ENCODE assay signal across 9 mouse cellular contexts in genomic region chr3:40532256-40532655, GRCm38 (mm10). TPM values are rescaled to one million over a fixed set of nuclear protein-coding genes. Genes with fewer than 3 reads are reported as not detected.
DNase-seq lines count a peak whose midpoint lies in the region; ATAC-seq and TF ChIP-seq lines count a peak whose summit lies in the region.
"Had no signal": no experiment of that assay in that cellular context is flagged by ENCODE, and none has a peak within 500 bp of the region (broad histone marks: within the 10 kb centered on the region; RNA-seq: fewer than 3 reads in every experiment).

No protein-coding gene starts in this region.

- H3K4me1 ChIP-seq in lung, embryonic 16.5 days (replicated peaks; ENCODE audit: control insufficient read depth, insufficient read depth, low read length) = peaks cover 14% of the 10 kb centered on the region
- H3K4me1 ChIP-seq in heart, embryonic 16.5 days (ENCODE audit: control insufficient read depth, insufficient read depth, low read length) = peaks cover 23% of the 10 kb centered on the region
- H3K4me1 ChIP-seq in limb, embryonic 14.5 days (ENCODE audit: control insufficient read depth, insufficient read depth, low read length) = peaks cover 20% of the 10 kb centered on the region
- H3K4me1 ChIP-seq in stomach, embryonic 14.5 days (ENCODE audit: control insufficient read depth, insufficient read depth, low read length) = no peaks in the 10 kb centered on the region; the same call in 1 of the 2 replicates

- no peak for TF ChIP-seq POLR2A in limb, embryonic 14.5 days (IDR thresholded peaks at IDR 0.05; ENCODE audit: borderline replicate concordance, extremely low read depth, insufficient read depth, insufficient read length)

- H3K27me3 ChIP-seq in lung, embryonic 16.5 days (ENCODE audit: control insufficient read depth, insufficient read depth, low read depth, low read length) = peaks cover 15% of the 10 kb centered on the region
- peaks cover 12% of the 10 kb centered on the region for H3K27me3 ChIP-seq in heart, embryonic 16.5 days (ENCODE audit: control insufficient read depth, insufficient read depth, low read length)
- H3K27me3 ChIP-seq in limb, embryonic 14.5 days (ENCODE audit: control insufficient read depth, insufficient read depth, low read length) = peaks cover 28% of the 10 kb centered on the region
- H3K27me3 ChIP-seq in stomach, embryonic 14.5 days (ENCODE audit: control insufficient read depth, insufficient read depth, low read length) = no peaks in the 10 kb centered on the region

- H3K36me3 ChIP-seq in lung, embryonic 16.5 days (ENCODE audit: control insufficient read depth, insufficient read depth, low read length) = no peaks in the 10 kb centered on the region
- no peaks in the 10 kb centered on the region for H3K36me3 ChIP-seq in heart, embryonic 16.5 days (ENCODE audit: control insufficient read depth, insufficient read depth)
- no peaks in the 10 kb centered on the region for H3K36me3 ChIP-seq in limb, embryonic 14.5 days (ENCODE audit: control insufficient read depth, insufficient read depth, low read length)
- H3K36me3 ChIP-seq in stomach, embryonic 14.5 days (ENCODE audit: control insufficient read depth, insufficient read depth, low read length) = no peaks in the 10 kb centered on the region

- ATAC-seq in lung, embryonic 16.5 days (ENCODE audit: low read depth) = no peak
- no peak for ATAC-seq in heart, embryonic 16.5 days (replicated peaks; ENCODE audit: extremely low read depth, insufficient read depth, low FRiP score)
- no peak for ATAC-seq in limb, embryonic 14.5 days (ENCODE audit: low FRiP score, low read depth)
- no peak for ATAC-seq in stomach, embryonic 14.5 days (ENCODE audit: insufficient number of reproducible peaks, insufficient read depth, low FRiP score, low read depth)

- WGBS in lung, embryonic 16.5 days = 20% methylated on average over 11 of the region's 11 CpGs
- WGBS in heart, embryonic 16.5 days = 32% methylated on average over 11 of the region's 11 CpGs
- WGBS in limb, embryonic 14.5 days = 7% methylated on average over 11 of the region's 11 CpGs
- WGBS in stomach, embryonic 14.5 days = 13% methylated on average over 11 of the region's 11 CpGs

- peak overlapping the region; percentile 60; the same call in 1 of the 2 replicates for H3K9ac ChIP-seq in lung, embryonic 16.5 days (ENCODE audit: low read length)
- H3K9ac ChIP-seq in heart, embryonic 16.5 days (ENCODE audit: low read length) = peak overlapping the region; percentile 72; the same call in 1 of the 2 replicates
- H3K9ac ChIP-seq in limb, embryonic 14.5 days (ENCODE audit: low read depth, low read length, severe bottlenecking) = peak overlapping the region; percentile 62; the same call in 1 of the 2 replicates
- H3K9ac ChIP-seq in stomach, embryonic 14.5 days (replicated peaks; ENCODE audit: low read depth, low read length) = no peak overlapping the region

- H3K27ac ChIP-seq in lung, embryonic 16.5 days (ENCODE audit: low read length) = no peak overlapping the region
- no peak overlapping the region for H3K27ac ChIP-seq in heart, embryonic 16.5 days (ENCODE audit: low read length)
- H3K27ac ChIP-seq in limb, embryonic 14.5 days (replicated peaks; ENCODE audit: low read depth, low read length) = no peak overlapping the region
- no peak overlapping the region for H3K27ac ChIP-seq in stomach, embryonic 14.5 days (ENCODE audit: low read length)

- H3K4me3 ChIP-seq in lung, embryonic 16.5 days (ENCODE audit: low read length) = peak overlapping the region; percentile 60
- H3K4me3 ChIP-seq in heart, embryonic 16.5 days (ENCODE audit: low read length) = peak overlapping the region; percentile 70
- H3K4me3 ChIP-seq in limb, embryonic 14.5 days (replicated peaks; ENCODE audit: low read length) = peak overlapping the region; percentile 55
- peak overlapping the region; percentile 47; the same call in 1 of the 2 replicates for H3K4me3 ChIP-seq in stomach, embryonic 14.5 days (ENCODE audit: low read depth, low read length)

- H3K4me2 ChIP-seq in lung, embryonic 16.5 days (ENCODE audit: low read depth, low read length) = peak overlapping the region; percentile 99
- peak overlapping the region; percentile 99 for H3K4me2 ChIP-seq in heart, embryonic 16.5 days (ENCODE audit: low read depth, low read length)
- H3K4me2 ChIP-seq in limb, embryonic 14.5 days (replicated peaks; ENCODE audit: low read depth, low read length, severe bottlenecking) = peak overlapping the region; percentile 99
- peak overlapping the region; percentile 100 for H3K4me2 ChIP-seq in stomach, embryonic 14.5 days (replicated peaks; ENCODE audit: low read depth, low read length)

- no peaks in the 10 kb centered on the region for H3K9me3 ChIP-seq in lung, embryonic 16.5 days (ENCODE audit: control insufficient read depth, low read length)
- H3K9me3 ChIP-seq in heart, embryonic 16.5 days (replicated peaks; ENCODE audit: control insufficient read depth, low read length) = peaks cover 3% of the 10 kb centered on the region; the same call in 1 of the 2 replicates
- H3K9me3 ChIP-seq in limb, embryonic 14.5 days (ENCODE audit: control insufficient read depth, low read length) = no peaks in the 10 kb centered on the region
- no peaks in the 10 kb centered on the region for H3K9me3 ChIP-seq in stomach, embryonic 14.5 days (ENCODE audit: control insufficient read depth, low read depth, low read length)

- intact Hi-C loops in left cerebral cortex, postnatal 14 days (cut with DNase I) = no loop called here

- no peak for DNase-seq in lung, postnatal 4 days
- no peak for DNase-seq in limb, embryonic 14.5 days (ENCODE audit: low spot score)
- DNase-seq in right cerebral cortex, adult 2 months (ENCODE audit: low spot score in 2 of 2) = no peak
- DNase-seq in yolk sac, embryonic 10.5 days (ENCODE audit: low spot score) = no peak
- no peak for DNase-seq in left cerebral cortex, postnatal 14 days (ENCODE audit: low spot score in 2 of 2)
- DNase-seq: kidney, adult 9 months had no signal

RNA-seq across cellular contexts. Expression of gene Intu, which starts 1.2 kb away (rescaled TPM):
- polyA plus RNA-seq in lung, embryonic 16.5 days (2015; fragmentation: Nextera tagmentation; extraction: Ambion mirVana) = 3.1 and 3.4 TPM in 2 replicates
- polyA plus RNA-seq in heart, embryonic 16.5 days (2015; fragmentation: Nextera tagmentation; extraction: Ambion mirVana) = 2.7 and 3.7 TPM in 2 replicates
- polyA plus RNA-seq in limb, embryonic 14.5 days (2012; rRNA removed) = 6.4 and 6.9 TPM in 2 replicates
- polyA plus RNA-seq in limb, embryonic 14.5 days (2014; fragmentation: Nextera tagmentation; extraction: Ambion mirVana) = 2.8 and 3.6 TPM in 2 replicates
- 3.3 and 3.5 TPM in 2 replicates for polyA plus RNA-seq in stomach, embryonic 14.5 days (2014; fragmentation: Nextera tagmentation; extraction: Ambion mirVana)
- 1 to 10 TPM; 4.9 to 5.6 TPM for total RNA-seq in left cerebral cortex, postnatal 14 days (2021)
